Comparison of ENCODE assay signal across 8 mouse cellular contexts in the genomic region with DNA sequence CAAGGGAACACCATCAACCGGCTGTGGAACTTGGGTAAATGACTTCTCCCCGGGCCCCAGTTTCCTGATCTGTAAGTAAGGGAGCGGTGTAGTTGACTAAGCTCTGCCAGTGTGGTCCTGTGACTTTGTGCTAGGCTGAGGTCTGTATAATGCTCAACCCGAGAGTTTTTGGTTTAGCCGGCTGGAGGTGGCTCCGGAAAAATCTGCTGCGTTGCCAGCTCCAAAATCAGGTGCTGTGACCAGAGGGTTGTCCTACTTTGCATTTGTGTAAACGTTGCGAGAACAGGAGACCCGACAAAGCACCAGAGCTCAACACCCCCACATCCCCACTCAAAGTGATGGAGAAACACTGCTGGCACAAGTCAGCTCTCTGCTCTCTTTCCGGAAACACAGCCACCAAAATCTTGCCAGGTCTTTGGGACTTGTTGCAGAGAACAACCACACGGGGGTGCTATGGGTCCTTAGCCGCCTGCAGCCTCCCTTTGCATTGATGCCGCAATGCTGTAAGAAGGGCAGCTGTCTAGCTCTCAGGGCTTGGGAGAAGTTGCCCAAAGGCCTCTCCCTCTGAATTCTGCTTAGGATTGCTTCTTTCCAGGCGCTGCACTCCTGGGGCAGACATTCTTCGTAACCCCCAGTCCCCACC.
A peak's percentile ranks its signal among the peaks of the same experiment; 100 is the strongest.
DNase-seq lines count a peak whose midpoint lies in the region; ATAC-seq and TF ChIP-seq lines count a peak whose summit lies in the region.

No protein-coding gene starts in this region.

- H3K36me3 ChIP-seq in C2C12 (ENCODE audit: control insufficient read depth, insufficient read depth): no peaks in the 10 kb centered on the region
- no peaks in the 10 kb centered on the region for H3K36me3 ChIP-seq in embryonic facial prominence, embryonic 11.5 days (replicated peaks; ENCODE audit: control insufficient read depth, insufficient read depth, low read depth, low read length)
- H3K36me3 ChIP-seq in kidney, postnatal 0 days (ENCODE audit: insufficient read depth, low read length): no peaks in the 10 kb centered on the region
- H3K36me3 ChIP-seq in liver, embryonic 11.5 days (ENCODE audit: control insufficient read depth, insufficient read depth, low read length): no peaks in the 10 kb centered on the region
- no peaks in the 10 kb centered on the region for H3K36me3 ChIP-seq in stomach, postnatal 0 days (ENCODE audit: control insufficient read depth, insufficient read depth, low read length)

- H3K79me3 ChIP-seq in C2C12 (ENCODE audit: low read depth): no peaks in the 10 kb centered on the region

- DNase-seq in adrenal gland, adult 8-10 months: peak; percentile 68
- DNase-seq in embryonic facial prominence, embryonic 11.5 days (ENCODE audit: low spot score): peak; percentile 93
- DNase-seq in heart, adult 18-20 months: peak; percentile 90 to 91
- peak; percentile 96 for DNase-seq in kidney, postnatal 0 days (ENCODE audit: low spot score)
- peak; percentile 66 for DNase-seq in liver, embryonic 11.5 days (ENCODE audit: low spot score)
- DNase-seq in neural tube, embryonic 10.5 days (ENCODE audit: extremely low spot score, low spot score): peak; percentile 80
- peak; percentile 86 for DNase-seq in stomach, postnatal 0 days (ENCODE audit: low spot score)

- 44% methylated on average over 16 of the region's 16 CpGs for WGBS in embryonic facial prominence, embryonic 11.5 days
- WGBS in kidney, postnatal 0 days: 42% methylated on average over 16 of the region's 16 CpGs
- WGBS in liver, embryonic 11.5 days: 45% methylated on average over 16 of the region's 16 CpGs
- 40% methylated on average over 16 of the region's 16 CpGs for WGBS in stomach, postnatal 0 days

- no peak overlapping the region for H3K27ac ChIP-seq in embryonic facial prominence, embryonic 11.5 days (replicated peaks; ENCODE audit: low read depth, low read length)
- no peak overlapping the region for H3K27ac ChIP-seq in kidney, postnatal 0 days
- no peak overlapping the region for H3K27ac ChIP-seq in liver, embryonic 11.5 days (ENCODE audit: low read depth, low read length)
- H3K27ac ChIP-seq in stomach, postnatal 0 days (replicated peaks): no peak overlapping the region

- peaks cover 27% of the 10 kb centered on the region for H3K79me2 ChIP-seq in C2C12 (ENCODE audit: control insufficient read depth, insufficient read depth)

- no peak for ATAC-seq in embryonic facial prominence, embryonic 11.5 days (replicated peaks; ENCODE audit: insufficient number of reproducible peaks, low FRiP score, low TSS enrichment, low read depth)
- ATAC-seq in kidney, postnatal 0 days (replicated peaks; ENCODE audit: low FRiP score, low read depth): 0 out of 2 replicates have a peak, but pooled peaks have one; percentile 6
- ATAC-seq in liver, embryonic 11.5 days (replicated peaks; ENCODE audit: low FRiP score): no peak
- ATAC-seq in stomach, postnatal 0 days (ENCODE audit: low FRiP score, low TSS enrichment): peak; percentile 34; the same call in 1 of the 2 replicates

- H3K9ac ChIP-seq in embryonic facial prominence, embryonic 11.5 days (replicated peaks; ENCODE audit: low read length): no peak overlapping the region
- H3K9ac ChIP-seq in kidney, postnatal 0 days (ENCODE audit: low read depth, low read length): no peak overlapping the region
- H3K9ac ChIP-seq in liver, embryonic 11.5 days (ENCODE audit: low read depth, low read length): no peak overlapping the region
- no peak overlapping the region for H3K9ac ChIP-seq in stomach, postnatal 0 days (ENCODE audit: low read length)

- H3K9me3 ChIP-seq in embryonic facial prominence, embryonic 11.5 days (replicated peaks; ENCODE audit: control insufficient read depth, low read length): no peaks in the 10 kb centered on the region
- H3K9me3 ChIP-seq in kidney, postnatal 0 days (replicated peaks; ENCODE audit: low read length): no peaks in the 10 kb centered on the region
- no peaks in the 10 kb centered on the region for H3K9me3 ChIP-seq in liver, embryonic 11.5 days (ENCODE audit: control insufficient read depth, low read length)
- H3K9me3 ChIP-seq in stomach, postnatal 0 days (ENCODE audit: control insufficient read depth, low read length): no peaks in the 10 kb centered on the region

- H3K27me3 ChIP-seq in C2C12 (ENCODE audit: control insufficient read depth, insufficient read depth, insufficient read length): no peaks in the 10 kb centered on the region
- no peaks in the 10 kb centered on the region for H3K27me3 ChIP-seq in embryonic facial prominence, embryonic 11.5 days (ENCODE audit: control insufficient read depth, insufficient read depth, low read length)
- no peaks in the 10 kb centered on the region for H3K27me3 ChIP-seq in kidney, postnatal 0 days (ENCODE audit: insufficient read depth, low read length)
- H3K27me3 ChIP-seq in liver, embryonic 11.5 days (replicated peaks; ENCODE audit: control insufficient read depth, insufficient read depth, low read length): no peaks in the 10 kb centered on the region
- H3K27me3 ChIP-seq in stomach, postnatal 0 days (ENCODE audit: control insufficient read depth, insufficient read depth, low read length): no peaks in the 10 kb centered on the region

- H3ac ChIP-seq in C2C12 (ENCODE audit: control insufficient read depth, insufficient read length, low read depth): no peak overlapping the region

- no peak overlapping the region for H3K4me3 ChIP-seq in C2C12 (ENCODE audit: insufficient read depth, poor library complexity, severe bottlenecking)
- no peak overlapping the region for H3K4me3 ChIP-seq in embryonic facial prominence, embryonic 11.5 days (ENCODE audit: low read depth, low read length)
- no peak overlapping the region for H3K4me3 ChIP-seq in kidney, postnatal 0 days (replicated peaks; ENCODE audit: low read depth, low read length)
- no peak overlapping the region for H3K4me3 ChIP-seq in liver, embryonic 11.5 days (ENCODE audit: low read depth, low read length)
- H3K4me3 ChIP-seq in stomach, postnatal 0 days (ENCODE audit: low read depth, low read length): no peak overlapping the region

- 0 out of 2 replicates have a peak, but pooled peaks cover 2% of the 10 kb centered on the region for H3K4me1 ChIP-seq in embryonic facial prominence, embryonic 11.5 days (ENCODE audit: control insufficient read depth, insufficient read depth, low read length)
- H3K4me1 ChIP-seq in kidney, postnatal 0 days (replicated peaks; ENCODE audit: insufficient read depth, low read length): peaks cover 18% of the 10 kb centered on the region
- H3K4me1 ChIP-seq in liver, embryonic 11.5 days (replicated peaks; ENCODE audit: control insufficient read depth, insufficient read depth, low read length): peaks cover 4% of the 10 kb centered on the region; the same call in 1 of the 2 replicates
- H3K4me1 ChIP-seq in stomach, postnatal 0 days (replicated peaks; ENCODE audit: control insufficient read depth, insufficient read depth): 0 out of 2 replicates have a peak, but pooled peaks cover 3% of the 10 kb centered on the region

- no peak for TF ChIP-seq EP300 in stomach, postnatal 0 days (optimal IDR thresholded peaks at IDR 0.05)

- no peak overlapping the region for H3K4me2 ChIP-seq in embryonic facial prominence, embryonic 11.5 days (ENCODE audit: low read depth, low read length)
- no peak overlapping the region for H3K4me2 ChIP-seq in kidney, postnatal 0 days (ENCODE audit: low read length)
- no peak overlapping the region for H3K4me2 ChIP-seq in liver, embryonic 11.5 days
- H3K4me2 ChIP-seq in stomach, postnatal 0 days (replicated peaks; ENCODE audit: low read depth): no peak overlapping the region

- TF ChIP-seq CTCF in C2C12 (IDR thresholded peaks at IDR 0.05; ENCODE audit: control insufficient read depth, insufficient read depth, insufficient read length): peak; percentile 40
- peak; percentile 97 for TF ChIP-seq CTCF in kidney, postnatal 0 days (IDR thresholded peaks at IDR 0.05; ENCODE audit: low read depth)
- peak; percentile 96 for TF ChIP-seq CTCF in stomach, postnatal 0 days (IDR thresholded peaks at IDR 0.05; ENCODE audit: low read depth)

TF ChIP-seq in C2C12, 6 proteins besides CTCF, POLR2A, EP300 and RAD21:
- TF ChIP-seq CEBPB (IDR thresholded peaks at IDR 0.05; ENCODE audit: low read depth): peak; percentile 28
- TF ChIP-seq MAX (IDR thresholded peaks at IDR 0.05): no peak
- TF ChIP-seq USF1 (IDR thresholded peaks at IDR 0.05; ENCODE audit: low read depth): no peak

Comparison
In these comparisons a context has a peak if more than half of its experiments do, and no peak if none do; other contexts are left out.
1. CTCF ChIP-seq: peak in every context shown above with its lines; median percentile 97 in kidney, postnatal 0 days; 96 in stomach, postnatal 0 days; 40 in C2C12.
2. ATAC-seq: peak in kidney, postnatal 0 days (single experiment) and stomach, postnatal 0 days (single experiment); none in embryonic facial prominence, embryonic 11.5 days (single experiment) and liver, embryonic 11.5 days (single experiment).
3. Peak in every context shown above with its lines, with median percentiles within 50 percentile points of each other: DNase-seq.